Mouse (Mus musculus): ENCODE measurements around the gene Mmp15. TPM values are rescaled to one million over a fixed set of nuclear protein-coding genes. Genes with fewer than 3 reads are reported as not detected.
A peak's percentile ranks its signal among the peaks of the same experiment; 100 is the strongest.

Gene Mmp15
- 0.12 and 0.25 TPM in 2 replicates for total RNA-seq (2017)

DNA sequence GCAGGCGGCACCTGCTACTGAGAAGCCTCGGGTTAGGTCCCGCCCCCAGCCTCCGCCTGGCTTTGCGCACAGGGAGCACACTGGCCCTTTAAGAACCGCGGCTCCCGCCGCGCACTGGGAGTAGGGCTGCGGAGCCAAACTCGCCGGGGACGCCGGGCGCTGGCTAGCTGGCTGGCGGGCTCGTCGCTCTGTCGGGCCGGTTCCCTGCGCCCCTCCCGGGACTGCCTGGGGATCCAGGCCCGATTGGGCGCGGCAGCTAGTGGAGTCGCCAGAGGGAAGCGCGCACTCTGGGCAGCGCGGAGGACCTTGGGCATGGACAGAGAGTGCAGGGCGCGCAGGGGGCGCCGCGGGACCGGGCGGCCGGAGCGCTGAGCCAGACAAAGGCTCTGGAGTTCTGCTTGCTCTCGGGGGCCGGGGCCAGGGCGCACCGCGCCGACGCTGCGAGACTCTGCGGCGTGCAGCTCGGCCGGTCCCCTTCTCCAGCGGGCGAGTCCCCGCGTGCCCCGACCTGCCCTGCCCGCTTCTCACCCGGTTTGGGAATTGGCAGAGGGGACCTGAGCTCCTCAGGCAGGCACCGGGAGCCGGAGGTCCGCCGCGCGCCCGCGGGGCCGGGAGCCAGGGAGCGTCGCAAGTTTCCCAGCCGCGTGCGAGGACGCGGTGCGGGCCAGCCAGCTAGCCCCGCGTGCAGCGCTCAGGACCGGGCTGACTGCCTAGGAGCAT lies at the start of gene Mmp15:
Mmp15 (plus strand) TSS at position 118 of the 720 bp plus-strand sequence.
- no peak for ATAC-seq (ENCODE audit: extremely low read depth, insufficient number of reproducible peaks, low FRiP score, poor library complexity, severe bottlenecking)

DNA sequence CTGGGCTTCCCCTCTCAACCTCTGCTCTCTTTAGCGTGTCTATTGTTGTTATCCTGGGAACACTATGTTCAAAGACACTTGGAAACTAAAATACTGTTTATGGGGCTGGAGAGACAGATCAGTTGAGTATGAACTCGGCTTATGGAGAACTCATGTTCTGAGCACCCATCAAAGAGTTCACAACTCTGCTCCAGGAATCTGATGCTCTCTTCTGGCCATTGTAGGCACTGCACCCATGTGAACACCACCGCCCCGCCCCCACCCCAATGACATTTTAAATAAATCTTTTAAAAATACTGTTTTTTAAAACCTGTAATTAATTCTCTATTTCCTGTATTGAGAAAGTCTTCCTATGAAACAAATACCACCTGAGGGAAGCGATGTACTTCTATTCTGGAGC lies 49.7 kb upstream of the Mmp15 start:
- peak; percentile 73; the same call in 1 of the 2 replicates for ATAC-seq (ENCODE audit: extremely low read depth, insufficient number of reproducible peaks, low FRiP score, poor library complexity, severe bottlenecking)

DNA sequence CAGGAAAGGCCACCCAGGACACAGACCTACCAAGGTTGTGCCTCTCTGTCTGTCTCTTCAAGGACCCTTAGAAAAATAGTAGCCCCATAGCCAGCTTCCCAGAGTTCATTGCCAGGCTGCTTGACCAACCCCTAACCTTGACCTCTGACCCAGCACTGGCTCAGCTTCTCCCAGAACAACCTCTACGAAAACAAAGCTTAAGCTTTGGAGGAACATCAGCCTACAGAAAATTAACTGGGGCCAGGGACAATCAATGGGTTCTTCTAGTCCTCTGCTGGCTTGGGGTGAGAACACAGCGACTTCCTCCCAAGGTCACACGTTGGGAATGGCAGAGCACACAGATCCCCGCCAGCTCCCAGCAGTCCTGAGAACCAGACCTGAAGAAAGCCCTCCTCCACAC lies 46.5 kb upstream of the Mmp15 start:
- ATAC-seq (ENCODE audit: extremely low read depth, insufficient number of reproducible peaks, low FRiP score, poor library complexity, severe bottlenecking): no peak

DNA sequence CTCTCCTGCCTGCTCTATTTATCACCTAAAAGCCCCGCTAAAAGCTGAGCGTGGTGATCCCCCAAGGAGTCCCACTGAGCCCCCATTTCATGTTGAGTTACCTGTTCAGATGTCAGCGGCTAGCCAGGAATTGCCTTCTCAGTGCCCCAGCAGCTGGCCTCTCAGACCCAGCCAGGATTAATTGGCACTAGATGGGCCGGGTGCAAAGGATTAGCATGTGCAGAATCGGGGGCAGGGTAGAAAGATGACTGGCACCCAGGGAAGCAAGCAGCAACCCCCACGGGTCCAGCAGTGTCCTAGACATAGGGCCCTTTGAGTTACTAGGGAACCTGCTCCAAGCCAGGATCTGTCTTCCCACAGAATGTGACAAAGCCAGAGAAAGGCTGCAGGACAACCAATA lies 45.6 kb upstream of the Mmp15 start, which contains the start of gene Cngb1:
Cngb1 (minus strand) TSS at position 155 of the 400 bp plus-strand sequence.
- no peak for ATAC-seq (ENCODE audit: extremely low read depth, insufficient number of reproducible peaks, low FRiP score, poor library complexity, severe bottlenecking)

DNA sequence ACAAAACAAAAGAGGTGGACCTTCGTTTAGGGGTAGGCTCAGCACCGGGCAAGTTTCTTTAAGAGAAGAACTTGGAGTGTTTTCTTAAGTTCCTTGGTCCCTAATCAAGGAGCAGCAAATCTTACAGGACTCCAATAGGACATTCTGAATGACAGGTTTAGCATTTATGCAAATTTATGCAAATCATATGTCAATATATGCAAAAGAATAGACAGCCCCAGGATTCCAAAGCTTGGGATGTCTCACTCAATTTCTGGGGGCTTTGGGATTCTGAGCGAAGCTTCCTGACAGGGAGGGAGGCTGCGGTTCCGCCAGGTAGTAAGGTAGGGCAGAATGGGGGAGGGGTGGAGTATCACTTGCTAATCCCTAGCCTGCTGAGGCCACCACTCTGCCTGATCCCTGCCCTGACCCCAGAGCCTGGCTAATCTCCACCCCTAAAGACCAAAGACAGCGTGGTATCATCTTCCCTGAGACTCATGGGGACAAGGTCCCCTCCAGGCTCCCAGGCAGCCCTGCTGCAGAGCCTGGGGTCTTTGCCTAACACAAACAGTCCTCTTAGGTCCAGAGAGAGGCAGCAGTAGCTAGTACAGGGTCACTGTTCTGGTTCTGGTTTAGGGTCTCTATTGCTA lies 41.6 kb upstream of the Mmp15 start, which contains the start of gene Tepp:
Tepp (plus strand) TSS at position 225 of the 629 bp plus-strand sequence.
- ATAC-seq (ENCODE audit: extremely low read depth, insufficient number of reproducible peaks, low FRiP score, poor library complexity, severe bottlenecking): no peak

DNA sequence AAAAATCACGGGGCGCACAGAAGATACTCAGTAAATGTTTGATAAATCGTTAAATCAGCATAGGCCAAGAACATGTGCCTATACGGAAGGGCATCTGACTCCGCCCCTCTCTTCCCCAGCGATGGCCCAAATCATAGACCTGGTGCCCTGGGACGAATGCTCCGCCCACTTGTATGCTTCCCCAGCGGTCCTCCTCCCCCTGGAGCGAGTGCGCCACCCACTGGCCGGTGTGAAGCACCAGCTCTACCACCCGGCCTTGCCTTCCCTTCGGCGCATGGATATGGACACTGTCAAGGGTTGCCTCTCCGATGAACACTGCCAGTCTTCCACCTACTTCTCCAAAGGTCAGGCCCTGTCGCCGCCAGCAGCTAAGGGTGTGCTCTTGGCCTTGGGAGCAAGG lies 39.2 kb upstream of the Mmp15 start:
- ATAC-seq (ENCODE audit: extremely low read depth, insufficient number of reproducible peaks, low FRiP score, poor library complexity, severe bottlenecking): no peak

DNA sequence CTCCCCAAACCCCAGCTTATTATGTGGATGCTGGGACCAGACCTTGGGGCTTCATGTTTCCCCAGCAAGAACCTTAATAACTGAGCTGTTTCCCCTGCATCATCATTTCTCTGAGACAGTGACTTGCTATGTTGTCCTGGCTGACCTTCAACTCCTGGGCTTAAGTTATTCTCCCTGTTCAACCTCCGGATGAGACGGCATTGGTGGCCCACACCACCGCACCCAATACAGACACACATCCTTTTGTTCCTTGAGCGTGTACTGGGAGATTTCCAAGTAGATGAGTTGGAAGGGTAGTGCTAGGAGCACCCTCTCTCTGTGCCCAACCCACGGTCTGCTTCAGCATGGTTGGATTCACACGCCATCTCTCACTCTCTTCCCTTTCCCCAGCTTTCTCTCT lies 38.2 kb upstream of the Mmp15 start:
- no peak for ATAC-seq (ENCODE audit: extremely low read depth, insufficient number of reproducible peaks, low FRiP score, poor library complexity, severe bottlenecking)

DNA sequence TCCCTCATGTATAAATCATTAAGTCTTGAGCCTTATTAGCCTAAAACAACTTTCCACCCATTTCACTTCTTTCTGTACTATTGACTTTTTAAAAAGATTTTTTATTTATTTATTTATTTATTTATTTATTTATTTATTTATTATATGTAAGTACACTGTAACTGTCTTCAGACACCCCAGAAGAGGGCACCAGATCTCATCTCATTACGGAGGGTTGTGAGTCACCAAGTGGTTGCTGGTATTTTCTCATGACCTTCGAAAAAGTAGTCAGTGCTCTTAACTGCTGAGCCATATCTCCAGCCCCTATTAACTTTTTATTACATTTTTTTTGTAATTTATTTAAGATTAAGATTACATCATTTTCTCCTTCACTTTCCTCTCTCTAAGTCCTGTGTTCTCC lies 37.4 kb upstream of the Mmp15 start:
- no peak for ATAC-seq (ENCODE audit: extremely low read depth, insufficient number of reproducible peaks, low FRiP score, poor library complexity, severe bottlenecking)

DNA sequence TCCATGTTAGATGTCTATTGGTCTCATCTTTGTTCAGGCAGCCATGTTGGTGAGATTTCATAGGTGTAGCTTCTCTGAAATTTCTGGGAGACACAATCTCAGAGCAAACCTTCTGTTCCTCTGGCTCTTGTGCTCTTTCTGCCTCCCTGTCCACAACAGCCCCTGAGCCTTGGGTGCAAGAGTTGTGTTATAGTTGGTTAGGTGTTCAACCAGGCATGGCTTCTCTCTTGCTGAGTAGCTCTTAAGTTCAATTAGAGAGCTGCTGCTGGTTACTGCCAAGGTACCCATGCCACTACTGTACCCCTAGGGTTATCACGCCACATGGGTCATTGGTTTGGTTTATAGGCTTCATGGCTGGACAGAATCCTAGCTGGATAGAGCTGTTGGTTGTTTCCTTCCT lies 36.7 kb upstream of the Mmp15 start:
- no peak for ATAC-seq (ENCODE audit: extremely low read depth, insufficient number of reproducible peaks, low FRiP score, poor library complexity, severe bottlenecking)

DNA sequence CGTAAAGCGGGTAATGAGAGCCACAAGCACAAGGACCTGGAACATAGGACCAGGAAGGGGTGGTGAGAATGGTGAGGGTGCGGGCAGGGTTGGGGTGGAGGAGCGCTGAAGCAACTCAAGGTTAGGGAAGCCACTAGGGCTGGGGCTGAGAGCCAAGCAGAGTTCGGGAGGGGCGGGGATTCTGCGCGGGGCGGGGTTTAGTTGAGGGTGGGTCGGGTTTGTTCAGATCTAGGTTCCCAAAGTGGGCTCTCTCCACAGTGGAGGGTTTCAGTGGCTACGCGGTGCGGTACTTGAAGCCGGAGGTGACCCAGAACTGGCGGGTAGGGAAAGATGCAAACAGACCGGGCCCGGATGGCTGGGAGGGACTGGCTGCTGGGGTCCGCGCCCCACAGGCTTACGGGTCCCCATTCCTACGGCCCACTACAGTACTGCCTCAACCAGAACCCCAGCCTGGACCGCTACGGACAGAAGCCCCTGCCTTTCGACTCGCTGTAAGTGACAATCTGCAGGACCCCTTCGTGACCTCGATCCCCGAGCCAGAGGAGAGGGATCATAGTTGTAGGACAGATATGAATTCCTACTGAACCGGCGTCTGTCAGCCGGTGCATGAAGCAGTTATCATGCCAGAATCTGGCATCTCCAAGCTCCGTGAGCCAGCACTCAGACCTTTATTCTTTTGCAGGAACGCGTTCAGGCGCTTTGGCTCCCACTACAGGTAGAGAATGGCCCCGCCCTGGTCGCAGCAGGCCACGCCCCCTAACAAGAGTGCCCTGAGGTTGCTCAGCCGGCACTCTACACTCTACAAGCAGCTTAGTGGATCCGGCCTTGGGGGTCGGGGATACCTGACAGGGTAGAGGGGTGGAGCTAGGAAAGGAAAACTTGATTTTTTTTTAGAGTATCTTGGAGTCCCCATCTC lies 31.6 kb upstream of the Mmp15 start:
- peak; percentile 76 for ATAC-seq (ENCODE audit: extremely low read depth, insufficient number of reproducible peaks, low FRiP score, poor library complexity, severe bottlenecking)

DNA sequence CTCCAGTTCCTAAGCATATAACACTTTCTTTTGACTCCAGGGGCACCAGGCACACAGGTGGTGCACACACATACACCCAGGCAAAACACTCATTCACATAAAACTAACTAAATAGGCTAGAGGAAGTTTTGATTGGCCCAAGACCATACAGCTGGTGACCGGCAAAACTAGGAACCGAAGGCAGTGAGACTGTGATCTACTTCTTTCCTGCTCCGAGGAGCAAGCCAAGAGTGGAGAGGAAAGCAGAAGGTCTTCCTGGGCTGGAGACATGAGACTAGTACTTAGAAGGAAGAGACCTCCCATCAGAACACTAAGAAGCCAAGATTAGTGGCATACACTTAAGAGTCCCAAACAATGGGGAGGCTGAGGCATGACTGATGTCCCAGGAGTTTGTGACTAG lies 28.9 kb upstream of the Mmp15 start:
- ATAC-seq (ENCODE audit: extremely low read depth, insufficient number of reproducible peaks, low FRiP score, poor library complexity, severe bottlenecking): no peak

DNA sequence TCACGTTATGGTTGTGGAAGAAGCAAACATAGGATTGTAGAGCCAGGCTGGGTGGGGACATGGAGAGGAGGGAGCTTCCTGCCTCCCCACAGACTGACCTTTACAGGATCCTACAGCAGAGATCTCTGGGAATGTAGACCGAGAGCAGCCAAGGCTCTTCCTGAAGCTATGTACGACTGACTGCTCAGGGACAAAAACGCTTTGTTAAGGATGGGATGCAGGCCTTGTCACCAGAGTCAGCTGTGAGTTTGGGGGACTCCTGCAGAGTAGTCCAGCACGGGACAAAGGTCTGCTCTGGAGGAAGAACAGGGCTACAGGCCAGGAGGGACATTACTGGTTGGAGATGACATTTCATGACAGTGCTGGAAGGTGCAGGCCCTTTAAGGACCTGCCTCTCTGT lies 27.4 kb upstream of the Mmp15 start:
- ATAC-seq (ENCODE audit: extremely low read depth, insufficient number of reproducible peaks, low FRiP score, poor library complexity, severe bottlenecking): no peak

DNA sequence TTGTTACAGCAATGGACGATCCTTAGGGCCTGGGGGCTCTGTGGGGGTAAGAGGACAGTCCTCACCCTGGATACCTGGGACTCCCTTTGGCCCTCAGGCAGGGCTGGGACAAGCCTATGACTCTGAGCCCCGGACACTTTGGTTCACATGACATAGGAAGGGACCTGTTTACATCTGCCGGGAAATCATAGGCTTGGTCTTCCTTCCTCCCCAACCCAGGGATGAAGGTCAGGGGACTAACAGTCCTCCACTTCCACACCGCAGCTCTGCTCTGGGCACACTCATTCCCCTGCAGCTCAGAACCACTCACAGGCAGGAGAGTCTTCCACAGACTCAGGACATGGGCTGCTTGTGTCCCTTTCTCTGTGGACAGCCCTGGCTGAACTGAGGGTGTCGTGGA lies 25.2 kb upstream of the Mmp15 start:
- ATAC-seq (ENCODE audit: extremely low read depth, insufficient number of reproducible peaks, low FRiP score, poor library complexity, severe bottlenecking): no peak

DNA sequence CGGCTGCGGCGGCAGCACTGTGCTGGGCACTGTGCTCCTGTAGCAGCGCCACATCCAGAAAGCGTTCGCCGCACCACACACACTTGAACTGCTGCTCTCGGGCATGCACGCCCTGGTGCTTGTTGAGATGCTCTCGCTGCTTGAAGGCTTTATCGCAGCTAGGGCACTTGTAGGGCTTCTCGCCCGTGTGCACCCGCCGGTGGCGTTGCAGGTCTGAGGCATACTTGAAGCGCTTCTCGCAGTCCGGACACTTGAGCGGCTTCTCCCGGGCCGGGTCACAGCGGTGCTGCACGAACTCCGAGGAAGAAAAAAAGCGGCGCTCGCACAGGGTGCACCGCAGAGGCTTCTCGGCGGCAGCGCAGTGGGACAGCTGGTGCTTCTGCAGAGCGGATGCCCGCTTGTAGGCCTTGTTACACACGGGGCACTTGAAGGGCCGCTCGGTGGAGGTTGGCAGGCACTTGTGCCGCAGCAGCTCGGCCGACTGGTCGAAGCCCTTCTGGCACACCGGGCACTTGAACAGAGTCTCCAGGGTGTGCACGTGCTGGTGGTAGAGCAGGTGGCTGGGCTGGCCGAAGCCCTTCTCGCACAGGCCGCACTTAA lies 24.1 kb upstream of the Mmp15 start:
- no peak for ATAC-seq (ENCODE audit: extremely low read depth, insufficient number of reproducible peaks, low FRiP score, poor library complexity, severe bottlenecking)

DNA sequence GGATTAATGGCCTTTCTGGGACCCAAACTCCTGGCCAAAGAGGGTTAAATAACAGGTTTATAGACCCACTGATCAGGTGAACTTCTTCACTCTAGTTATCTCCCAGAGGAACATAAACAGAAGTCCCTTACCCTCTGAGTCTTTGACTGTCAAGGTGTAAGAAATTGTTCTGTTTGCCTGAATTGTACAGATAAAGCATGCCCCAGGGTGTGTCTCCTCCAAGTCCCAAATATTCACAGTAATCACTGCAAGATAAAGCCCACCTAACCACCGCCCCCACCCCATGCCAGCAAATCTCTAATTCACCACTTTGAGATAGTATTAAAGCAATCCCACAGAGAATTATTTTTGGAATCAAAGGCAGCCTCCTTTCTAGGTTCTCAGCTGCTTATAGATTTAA lies 21.7 kb upstream of the Mmp15 start:
- ATAC-seq (ENCODE audit: extremely low read depth, insufficient number of reproducible peaks, low FRiP score, poor library complexity, severe bottlenecking): no peak

DNA sequence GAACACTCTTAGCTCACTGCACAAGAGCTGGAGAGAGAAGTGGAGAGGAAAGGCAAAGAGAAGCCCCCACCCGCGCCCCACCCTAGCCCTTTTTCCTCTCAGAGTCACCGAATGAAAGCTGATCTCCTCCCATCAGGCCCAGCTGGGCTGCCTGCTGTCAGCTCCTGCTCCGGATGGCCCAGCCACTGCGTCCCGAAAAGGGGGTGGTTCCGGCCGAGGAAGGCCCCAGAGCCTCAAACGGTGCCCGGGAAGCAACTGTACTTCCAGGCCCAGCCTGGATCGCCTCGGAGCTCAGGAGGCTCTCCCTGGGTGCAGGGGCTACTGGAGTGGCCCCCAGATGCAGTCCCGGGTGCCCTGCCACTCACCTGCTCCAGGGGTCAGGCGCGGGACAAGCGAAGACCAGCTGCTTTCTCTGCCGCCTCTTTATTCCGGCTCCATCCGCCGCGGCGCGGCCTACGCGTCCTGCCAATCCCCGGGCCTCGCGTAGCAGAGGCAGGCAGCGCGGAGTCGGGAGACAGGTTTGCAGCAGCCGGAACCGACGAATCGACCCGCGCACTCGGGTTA lies 20.8 kb upstream of the Mmp15 start:
- peak; percentile 21; the same call in 1 of the 2 replicates for ATAC-seq (ENCODE audit: extremely low read depth, insufficient number of reproducible peaks, low FRiP score, poor library complexity, severe bottlenecking)

DNA sequence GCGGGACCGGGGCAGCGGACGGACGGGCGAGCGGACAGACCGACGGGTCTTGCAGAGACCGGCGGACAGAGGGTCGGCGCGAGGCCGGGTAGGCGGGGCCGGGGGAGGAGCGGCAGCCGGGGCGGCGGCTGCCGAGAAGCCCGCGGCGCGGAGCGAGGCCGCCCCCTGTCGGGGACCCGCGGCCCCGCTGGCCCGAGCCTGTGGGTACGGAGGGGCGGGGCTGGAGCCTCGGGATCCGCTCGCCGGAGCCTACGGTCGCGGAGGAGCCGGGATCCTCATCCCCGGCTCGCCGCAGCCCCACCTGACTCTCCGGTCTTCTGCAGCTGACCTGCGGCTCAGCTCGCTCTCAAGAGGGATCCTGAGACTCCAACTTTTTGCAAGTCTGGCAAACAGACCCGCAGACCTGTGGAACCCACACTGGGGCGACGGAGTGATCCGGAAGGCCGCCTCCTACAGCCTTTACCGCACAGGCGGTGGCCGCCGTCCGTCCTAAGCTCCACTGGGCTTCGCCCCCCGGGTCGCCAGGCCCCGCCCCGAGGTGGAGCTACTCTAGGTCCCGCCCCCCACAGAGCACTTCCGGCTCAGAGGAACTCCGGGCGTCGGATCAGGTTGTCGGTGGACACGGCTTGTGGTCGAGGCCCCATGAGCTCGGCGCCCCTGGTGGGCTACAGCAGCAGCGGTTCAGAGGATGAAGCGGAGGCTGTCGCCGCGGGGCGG lies 20.2 kb upstream of the Mmp15 start, which contains the start of the genes Zfp319 and Usb1:
Zfp319 (minus strand) TSS at position 231 of the 717 bp plus-strand sequence.
Usb1 (plus strand) TSS at position 565 of the 717 bp plus-strand sequence.
- peak; percentile 82 for ATAC-seq (ENCODE audit: extremely low read depth, insufficient number of reproducible peaks, low FRiP score, poor library complexity, severe bottlenecking)

Measured in neutrophil, adult 5-6 weeks (primary cell).